Mouse (Mus musculus) macrophage (primary cell): ENCODE results near the gene Msi2. TPM values are rescaled to one million over a fixed set of nuclear protein-coding genes. Genes with fewer than 3 reads are reported as not detected.

Source experiments
- H3K27ac ChIP-seq: fragments of 350-480 bp; formaldehyde crosslinking; 2 replicates; pipeline ENCODE4 v1.9.0; 2021
- H3K36me3 ChIP-seq: fragments of 350-480 bp; formaldehyde crosslinking; 2 replicates; pipeline ENCODE4 v1.9.0; 2021; ENCODE audit errors: inconsistent target
- H3K4me3 ChIP-seq: fragments of 350-480 bp; formaldehyde crosslinking; 2 replicates; pipeline ENCODE4 v1.9.0; 2021; ENCODE audit errors: inconsistent target
- H3K79me2 ChIP-seq: fragments of 350-480 bp; formaldehyde crosslinking; 2 replicates; pipeline ENCODE4 v1.9.0; 2021; ENCODE audit errors: inconsistent target
- WGBS: methylation state at CpG from one replicate; pipeline ENCODE4 v1.1.7; 2026; ENCODE audit warnings: inconsistent platforms; ENCODE audit not compliant: missing documents; 5-methylcytosine and 5-hydroxymethylcytosine counted together
- polyA plus RNA-seq: library from polyadenylated mRNA; stranded (reverse); fragments of 250-400 nt; gene quantifications from 3 replicates; pipeline ENCODE4 v1.2.4, GENCODE M21; 2018; ENCODE audit warnings: inconsistent platforms

The Msi2 gene
- polyA plus RNA-seq, 1 experiment from 2014 or later, result 5.2 TPM

DNA sequence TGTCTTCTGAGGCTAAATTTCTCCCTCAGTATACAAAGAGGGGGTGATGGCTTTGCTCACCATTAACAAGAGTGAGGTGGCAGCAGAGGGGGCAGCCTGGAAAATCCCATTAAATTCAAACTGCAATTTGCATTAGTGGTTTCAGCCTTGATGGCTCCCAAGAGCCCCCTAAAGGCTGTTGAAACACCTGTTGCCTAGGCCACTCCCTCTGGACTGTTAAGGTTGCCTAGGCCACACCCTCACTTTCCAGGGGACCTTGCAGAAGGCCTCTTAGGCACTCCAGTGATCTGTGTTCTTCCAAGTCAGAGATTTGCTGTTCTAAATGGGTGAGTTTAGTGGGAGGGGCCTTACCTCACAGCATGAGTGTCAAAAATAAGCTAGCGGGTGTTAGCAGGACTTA is 232.3 kb downstream of the Msi2 start:
- Histone ChIP-seq H3K4me3 (no peak overlapping the region), H3K79me2 (no peaks in the 10 kb centered on the region), H3K27ac (no peak overlapping the region), H3K36me3 (no peaks in the 10 kb centered on the region)
- WGBS, result 100% methylated on average over 1 of the region's 1 CpGs

- 75% methylated on average over 4 of the region's 4 CpGs for WGBS
Measured at GRCm38 (mm10) chr11:88485088-88485487, 233.2 kb downstream of the Msi2 start.

GRCm38 (mm10) chr11:88484047-88484446 is 234.3 kb downstream of the Msi2 start:
- 100% methylated on average over 3 of the region's 3 CpGs for WGBS

More at GRCm38 (mm10) chr11:88485088-88485487, 233.2 kb downstream of the Msi2 start:
- no peak overlapping the region for H3K4me3 ChIP-seq
- H3K27ac ChIP-seq, result no peak overlapping the region
- no peaks in the 10 kb centered on the region for H3K79me2 ChIP-seq
- H3K36me3 ChIP-seq, result no peaks in the 10 kb centered on the region

DNA sequence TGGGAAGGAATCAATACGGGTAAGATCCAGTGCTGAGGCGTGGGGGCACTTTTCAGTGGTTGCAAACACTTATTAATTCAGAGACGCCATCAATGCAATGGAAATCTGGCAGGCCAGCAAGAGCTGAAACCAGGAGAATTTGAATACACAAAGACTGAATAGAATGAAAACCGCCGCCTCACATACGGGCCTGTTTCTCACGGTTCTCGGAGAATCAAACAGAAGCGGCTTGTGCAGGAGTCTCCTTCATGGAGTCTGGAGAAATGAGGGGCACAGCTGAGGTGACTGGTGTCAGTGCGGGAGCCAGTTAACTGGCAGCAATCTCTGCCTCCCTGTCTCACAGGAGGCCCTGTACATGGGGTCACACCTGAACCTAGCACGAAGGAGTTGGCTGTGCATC is 235.7 kb downstream of the Msi2 start:
- H3K27ac ChIP-seq, result no peak overlapping the region
- H3K36me3 ChIP-seq, result no peaks in the 10 kb centered on the region
- no peaks in the 10 kb centered on the region for H3K79me2 ChIP-seq
- no peak overlapping the region for H3K4me3 ChIP-seq
- WGBS, result 98% methylated on average over 11 of the region's 11 CpGs

More at GRCm38 (mm10) chr11:88484047-88484446, 234.3 kb downstream of the Msi2 start:
- no peaks in the 10 kb centered on the region for H3K36me3 ChIP-seq
- H3K27ac ChIP-seq, result no peak overlapping the region
- H3K79me2 ChIP-seq, result no peaks in the 10 kb centered on the region
- H3K4me3 ChIP-seq, result no peak overlapping the region

- Histone ChIP-seq H3K36me3 (no peaks in the 10 kb centered on the region), H3K79me2 (no peaks in the 10 kb centered on the region), H3K4me3 (no peak overlapping the region), H3K27ac (no peak overlapping the region)
- WGBS, result 96% methylated on average over 6 of the region's 6 CpGs
Measured at GRCm38 (mm10) chr11:88482236-88482635, 236.1 kb downstream of the Msi2 start.

- H3K36me3 ChIP-seq, result no peaks in the 10 kb centered on the region
Measured at GRCm38 (mm10) chr11:88481602-88482161, 236.6 kb downstream of the Msi2 start.

GRCm38 (mm10) chr11:88481092-88481601 is 237.2 kb downstream of the Msi2 start:
- no peaks in the 10 kb centered on the region for H3K36me3 ChIP-seq
- 94% methylated on average over 9 of the region's 9 CpGs for WGBS
- no peak overlapping the region for H3K4me3 ChIP-seq
- no peak overlapping the region for H3K27ac ChIP-seq
- H3K79me2 ChIP-seq, result no peaks in the 10 kb centered on the region

More at GRCm38 (mm10) chr11:88481602-88482161, 236.6 kb downstream of the Msi2 start:
- Histone ChIP-seq H3K4me3 (no peak overlapping the region), H3K79me2 (no peaks in the 10 kb centered on the region), H3K27ac (no peak overlapping the region)
- WGBS, result 93% methylated on average over 7 of the region's 7 CpGs

DNA sequence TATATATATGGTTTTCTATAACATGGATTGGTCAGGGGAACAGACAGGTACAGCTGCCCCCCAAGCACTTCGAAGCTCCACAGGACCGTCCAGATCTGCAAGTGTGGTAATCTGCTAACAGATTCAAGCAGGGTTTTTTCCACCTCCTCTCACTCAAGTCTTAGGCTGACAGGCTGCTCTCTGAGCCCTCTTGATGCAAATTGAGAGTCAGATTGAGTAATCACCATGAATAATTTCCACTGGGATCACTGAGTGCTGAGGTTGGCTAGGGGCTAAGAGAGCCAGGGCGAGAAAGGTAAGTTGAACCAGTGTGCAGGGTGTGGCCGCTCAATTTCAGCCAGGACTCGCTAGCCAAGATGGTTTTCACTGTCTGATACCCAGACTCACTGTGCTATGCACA is 238.8 kb downstream of the Msi2 start:
- 94% methylated on average over 5 of the region's 5 CpGs for whole genome bisulfite sequencing
- Histone ChIP-seq H3K27ac (no peak overlapping the region), H3K36me3 (no peaks in the 10 kb centered on the region), H3K4me3 (no peak overlapping the region), H3K79me2 (no peaks in the 10 kb centered on the region)

DNA sequence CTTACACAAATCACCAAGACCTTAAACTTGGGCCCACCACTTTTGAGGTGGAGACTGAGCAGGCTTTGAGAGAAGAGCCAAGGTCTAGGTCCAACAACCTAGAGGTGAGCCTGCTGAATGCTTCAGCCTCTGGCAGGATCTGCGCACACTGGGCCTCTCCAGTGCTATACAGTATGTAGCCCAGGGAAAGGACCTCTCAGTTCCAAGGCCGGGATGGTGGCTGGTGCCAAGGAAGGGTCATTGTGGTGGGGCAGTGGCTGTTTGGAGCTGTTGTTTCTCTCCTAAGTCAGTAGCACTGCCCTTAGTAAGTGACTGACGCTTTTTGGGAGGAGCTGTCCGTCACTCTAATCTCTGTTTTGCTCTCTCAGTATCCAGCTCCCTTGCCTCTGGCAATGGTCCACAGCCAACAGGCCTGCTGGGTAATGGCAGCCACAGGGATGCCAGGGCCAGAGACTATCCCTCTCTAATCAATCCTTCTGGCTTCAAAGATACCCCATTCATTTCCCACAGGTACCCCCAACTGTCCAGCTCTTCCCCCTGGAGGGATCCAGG is 243.3 kb downstream of the Msi2 start:
- Histone ChIP-seq H3K79me2 (no peaks in the 10 kb centered on the region), H3K4me3 (no peak overlapping the region), H3K27ac (no peak overlapping the region), H3K36me3 (no peaks in the 10 kb centered on the region)
- WGBS, result 93% methylated on average over 4 of the region's 4 CpGs

DNA sequence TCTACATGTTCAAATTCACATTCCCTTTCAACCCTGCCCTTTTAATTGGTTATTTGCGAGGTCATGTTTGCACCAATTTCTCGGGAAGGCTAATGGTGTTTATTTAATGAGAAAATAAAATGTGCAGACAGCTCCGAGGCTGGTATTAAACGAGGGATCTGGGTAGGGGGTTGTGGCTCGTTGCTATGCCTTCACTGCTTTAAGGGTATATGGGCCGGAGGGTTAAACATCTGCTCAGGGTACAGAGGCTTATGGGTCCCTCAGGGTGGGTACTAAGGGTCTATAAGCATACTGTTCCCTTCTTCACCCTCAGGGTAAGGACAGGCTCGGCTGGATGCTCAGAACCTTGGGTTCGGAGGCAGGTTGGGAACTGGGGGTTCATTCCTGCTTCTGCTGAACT is 245.6 kb downstream of the Msi2 start:
- Histone ChIP-seq H3K36me3 (no peaks in the 10 kb centered on the region), H3K27ac (no peak overlapping the region), H3K79me2 (no peaks in the 10 kb centered on the region), H3K4me3 (no peak overlapping the region)
- WGBS, result 94% methylated on average over 8 of the region's 8 CpGs

GRCm38 (mm10) chr11:88471981-88472647 is 246.2 kb downstream of the Msi2 start:
- H3K36me3 ChIP-seq, result no peaks in the 10 kb centered on the region
- WGBS, result 86% methylated on average over 12 of the region's 12 CpGs
- no peak overlapping the region for H3K27ac ChIP-seq
- no peaks in the 10 kb centered on the region for H3K79me2 ChIP-seq
- no peak overlapping the region for H3K4me3 ChIP-seq

DNA sequence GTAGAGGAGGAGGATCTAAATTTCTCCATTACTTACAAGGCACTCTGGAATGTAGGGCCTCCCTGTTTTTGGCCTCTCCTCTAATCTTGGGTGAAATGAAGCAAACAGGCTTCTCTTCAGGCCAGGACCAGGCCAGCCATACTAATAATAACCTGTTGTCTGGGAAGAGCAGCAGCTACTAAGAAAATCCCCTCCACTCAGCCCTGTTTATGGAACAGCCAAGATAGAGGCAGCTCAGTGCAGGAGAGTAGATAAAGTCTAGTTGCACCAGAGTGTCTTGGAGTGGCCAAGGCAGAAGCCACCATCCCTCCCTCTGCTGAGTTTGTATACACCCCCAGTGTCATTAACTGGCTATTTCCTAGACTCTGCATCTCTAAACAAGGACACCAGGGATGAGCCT is 247.7 kb downstream of the Msi2 start:
- no peaks in the 10 kb centered on the region for H3K79me2 ChIP-seq
- H3K4me3 ChIP-seq, result no peak overlapping the region
- no peaks in the 10 kb centered on the region for H3K36me3 ChIP-seq
- H3K27ac ChIP-seq, result no peak overlapping the region

GRCm38 (mm10) chr11:88468996-88469395 is 249.3 kb downstream of the Msi2 start:
- Histone ChIP-seq H3K79me2 (no peaks in the 10 kb centered on the region), H3K27ac (no peak overlapping the region), H3K36me3 (no peaks in the 10 kb centered on the region), H3K4me3 (no peak overlapping the region)

GRCm38 (mm10) chr11:88467498-88468245 is 250.6 kb downstream of the Msi2 start:
- Histone ChIP-seq H3K36me3 (no peaks in the 10 kb centered on the region), H3K27ac (no peak overlapping the region)
- 86% methylated on average over 18 of the region's 18 CpGs for WGBS

GRCm38 (mm10) chr11:88463951-88464350 is 254.4 kb downstream of the Msi2 start:
- no peak overlapping the region for H3K27ac ChIP-seq
- H3K79me2 ChIP-seq, result no peaks in the 10 kb centered on the region
- H3K4me3 ChIP-seq, result no peak overlapping the region
- 94% methylated on average over 6 of the region's 6 CpGs for WGBS
- no peaks in the 10 kb centered on the region for H3K36me3 ChIP-seq

More at GRCm38 (mm10) chr11:88467498-88468245, 250.6 kb downstream of the Msi2 start:
- no peak overlapping the region for H3K4me3 ChIP-seq
- H3K79me2 ChIP-seq, result no peaks in the 10 kb centered on the region
